Mouse (Mus musculus) lung, adult 2 months (tissue): ENCODE results near the gene Chrna10.

Experiments used
- CTCF ChIP-seq: fragments of 200-500 bp; IDR thresholded peaks from 2 replicates; pipeline ENCODE4 v1.5.1; 2011; ENCODE audit warnings: mild to moderate bottlenecking, low read length, control low read depth; ENCODE audit not compliant: insufficient read depth
- POLR2A ChIP-seq: fragments of 200-500 bp; IDR thresholded peaks from 2 replicates; pipeline ENCODE4 v1.6.1; 2011; ENCODE audit warnings: low read depth, mild to moderate bottlenecking, control low read depth, low read length, borderline replicate concordance; ENCODE audit errors: extremely low read depth

DNA sequence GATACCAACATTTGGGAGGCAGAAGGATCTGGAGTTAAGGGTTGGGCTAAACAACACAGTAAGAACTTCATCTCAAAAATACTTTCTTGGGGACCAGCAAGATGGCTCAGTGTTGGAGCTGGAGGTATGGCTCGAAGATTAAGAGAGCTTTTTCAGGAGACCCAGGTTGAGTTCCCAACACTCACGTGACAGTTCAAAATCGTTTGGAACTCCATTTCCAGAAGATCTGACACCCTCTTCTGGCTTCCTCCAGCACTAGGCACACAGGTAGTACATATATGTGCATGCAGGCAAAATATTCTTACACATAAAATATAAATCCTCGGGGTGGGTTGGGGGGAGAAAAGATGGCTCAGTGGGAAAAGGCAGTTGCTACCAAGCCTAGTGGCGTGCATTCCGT lies 50.3 kb downstream of the Chrna10 start:
- TF ChIP-seq POLR2A (no peak), CTCF (no peak)
